Mouse (Mus musculus) small intestine, adult 2 months (tissue): ENCODE measurements around the gene Msi1.

ENCODE experiments used
- CTCF ChIP-seq: fragments of 200-500 bp; IDR thresholded peaks from 2 replicates; pipeline ENCODE4 v1.5.1; 2012; ENCODE audit warnings: low read depth, mild to moderate bottlenecking, control low read depth, inconsistent platforms, low read length, moderate library complexity, mixed read lengths; ENCODE audit not compliant: insufficient replicate concordance, insufficient read length; ENCODE audit errors: extremely low read depth
- POLR2A ChIP-seq: fragments of 200-500 bp; IDR thresholded peaks from 2 replicates; pipeline ENCODE4 v1.6.1; 2012; ENCODE audit warnings: low read depth, mild to moderate bottlenecking, control low read depth, inconsistent platforms, low read length, moderate library complexity

DNA sequence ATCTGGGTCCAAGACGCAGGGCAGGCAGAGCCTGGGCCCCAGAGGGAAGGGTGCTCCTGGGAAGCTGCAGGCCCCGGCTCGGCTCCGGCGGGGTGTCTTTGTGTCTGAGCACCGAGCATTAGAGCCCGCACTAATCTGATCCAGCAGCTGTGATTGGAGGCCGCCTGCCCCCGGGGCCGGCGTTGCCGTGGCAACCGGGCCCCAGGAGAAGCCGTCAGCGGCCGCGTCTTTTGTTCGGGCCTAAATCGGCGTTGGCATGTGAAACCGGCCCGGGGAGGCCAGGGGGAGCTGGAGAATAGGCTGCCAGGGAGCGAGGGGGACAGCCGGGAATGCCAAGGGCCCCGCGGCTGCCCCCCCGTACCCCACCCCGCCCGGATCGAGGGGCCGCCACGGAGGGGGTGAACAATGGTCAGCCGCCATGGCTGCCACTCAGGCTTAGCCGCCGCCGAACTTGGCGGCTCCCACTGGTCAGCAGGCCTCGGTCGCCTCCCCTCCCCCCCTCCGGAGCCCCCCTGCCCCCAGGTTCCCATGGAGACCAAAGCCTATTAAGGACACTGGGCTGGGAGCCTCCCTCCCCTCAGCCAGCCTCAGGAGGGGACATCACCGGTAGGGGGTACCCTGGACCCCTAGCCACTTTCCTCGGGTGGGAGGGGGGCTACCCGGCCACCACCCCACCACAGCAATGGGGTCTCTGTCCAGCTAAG is 7.2 kb downstream of the Msi1 start:
- TF ChIP-seq CTCF (no peak), POLR2A (no peak)
